Mouse (Mus musculus) neutrophil, adult 5-6 weeks (primary cell): ENCODE measurements around the gene Ssbp2. TPM values are rescaled to one million over a fixed set of nuclear protein-coding genes. Genes with fewer than 3 reads are reported as not detected.

Source experiments
- ATAC-seq: fragments of 151-379, 151-347 bp; 2 replicates; pipeline ENCODE4 v1.8.0; 2017; ENCODE audit warnings: mild to moderate bottlenecking, moderate TSS enrichment; ENCODE audit not compliant: insufficient number of reproducible peaks, poor library complexity, low FRiP score, severe bottlenecking; ENCODE audit errors: extremely low read depth
- total RNA-seq: library from RNA; stranded (forward); fragments of 200-1000 nt; gene quantifications from 2 replicates; pipeline ENCODE4 v1.2.3, GENCODE M21; 2017

The Ssbp2 gene
- total RNA-seq, 1 experiment from 2014 or later: 20.3 TPM

GRCm38 (mm10) chr13:91459489-91459888, 594 bp upstream of the Ssbp2 start:
- no peak for ATAC-seq

- peak; percentile 95 for ATAC-seq
Measured at GRCm38 (mm10) chr13:91460621-91461284, 670 bp downstream of the Ssbp2 start.

DNA sequence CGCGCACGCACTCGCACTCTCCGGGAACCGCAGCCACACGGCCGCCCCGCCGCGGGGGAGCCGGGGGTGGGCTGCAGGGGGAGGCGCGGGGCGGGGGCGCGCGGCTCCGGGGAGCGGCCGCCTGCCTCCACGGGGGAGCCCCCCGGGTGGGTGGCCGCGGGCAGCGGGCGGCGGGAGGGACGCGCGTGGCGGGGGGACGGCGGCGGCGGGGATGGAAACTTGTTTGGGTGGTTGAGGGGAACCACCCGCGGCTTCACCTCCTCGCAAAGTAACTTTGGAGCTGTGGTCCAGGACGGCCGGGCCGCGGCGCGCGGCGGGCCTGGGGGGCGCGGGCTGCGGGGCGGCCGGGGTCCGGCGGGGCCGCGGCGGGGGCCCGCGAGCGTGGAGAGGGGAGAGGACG, 1.2 kb downstream of the Ssbp2 start:
- ATAC-seq: no peak

- ATAC-seq: no peak
Measured at GRCm38 (mm10) chr13:91461711-91462351, 1.7 kb downstream of the Ssbp2 start.

DNA sequence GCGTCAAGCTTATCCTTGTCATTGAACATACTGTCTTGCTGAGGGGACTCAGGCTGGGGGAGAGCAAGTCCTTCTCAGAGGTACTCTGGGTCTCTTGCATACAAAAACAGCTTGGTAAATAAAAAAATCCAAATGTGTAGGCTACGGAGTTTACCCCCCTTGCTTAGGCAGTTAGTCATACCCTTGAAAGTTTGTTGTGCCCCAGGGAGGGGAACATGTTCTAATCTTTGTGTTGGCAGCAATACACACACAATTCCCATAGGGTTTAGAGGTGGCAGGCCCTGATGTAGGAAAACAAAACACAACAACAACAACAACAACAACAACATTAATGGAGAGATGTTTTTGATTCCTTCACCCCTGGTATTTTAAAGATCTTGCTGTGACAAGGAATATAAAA, 2.3 kb downstream of the Ssbp2 start:
- no peak for ATAC-seq

- no peak for ATAC-seq
Measured at GRCm38 (mm10) chr13:91462893-91463481, 2.9 kb downstream of the Ssbp2 start.

- no peak for ATAC-seq
Measured at GRCm38 (mm10) chr13:91465002-91465715, 5.1 kb downstream of the Ssbp2 start.

GRCm38 (mm10) chr13:91471566-91471965, 11.5 kb downstream of the Ssbp2 start:
- ATAC-seq: no peak

DNA sequence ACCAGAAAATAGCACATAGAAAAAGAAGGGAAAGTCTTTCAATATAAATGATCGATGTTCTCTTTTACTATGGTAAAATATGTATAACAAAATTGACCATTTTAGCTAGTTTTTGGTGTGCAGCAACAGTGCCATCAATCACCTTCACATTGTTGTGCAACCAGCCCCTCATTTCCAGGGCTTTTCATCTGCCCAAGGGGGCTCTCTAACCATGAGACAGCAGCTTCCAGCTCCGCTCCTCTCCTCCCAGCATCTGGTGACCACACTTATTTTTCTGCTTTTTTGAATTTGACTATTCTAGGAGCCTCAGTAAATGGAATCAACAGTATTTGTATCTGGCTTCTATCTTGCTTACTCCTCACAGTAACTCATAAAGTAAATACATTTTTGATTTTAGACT, 11.9 kb downstream of the Ssbp2 start:
- ATAC-seq: no peak

GRCm38 (mm10) chr13:91473527-91473926, 13.4 kb downstream of the Ssbp2 start:
- no peak for ATAC-seq

GRCm38 (mm10) chr13:91474027-91474426, 13.9 kb downstream of the Ssbp2 start:
- ATAC-seq: no peak

GRCm38 (mm10) chr13:91475888-91476287, 15.8 kb downstream of the Ssbp2 start:
- ATAC-seq: no peak

GRCm38 (mm10) chr13:91476596-91477100, 16.6 kb downstream of the Ssbp2 start:
- ATAC-seq: no peak

- ATAC-seq: no peak
Measured at GRCm38 (mm10) chr13:91478011-91478410, 17.9 kb downstream of the Ssbp2 start.

DNA sequence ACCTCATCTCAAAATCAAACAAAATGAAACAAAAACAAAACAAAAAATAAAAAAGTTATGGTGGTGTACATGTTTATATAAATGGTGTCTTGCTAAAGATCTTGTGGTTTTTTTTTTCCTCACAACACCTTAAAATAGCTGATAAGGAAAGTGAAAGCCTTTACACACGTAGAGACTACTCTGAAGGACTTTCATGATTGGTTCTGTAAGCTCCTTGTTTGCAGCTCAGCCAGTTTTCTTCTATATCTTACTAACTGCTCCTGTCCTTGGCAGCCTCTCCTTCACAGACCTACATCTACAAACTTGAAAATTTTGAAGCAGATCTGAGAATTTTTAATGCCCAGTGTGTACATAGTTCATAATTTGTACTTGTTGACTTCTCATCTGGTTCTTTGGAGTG, 24.2 kb downstream of the Ssbp2 start:
- ATAC-seq: peak; percentile 79; the same call in 1 of the 2 replicates

DNA sequence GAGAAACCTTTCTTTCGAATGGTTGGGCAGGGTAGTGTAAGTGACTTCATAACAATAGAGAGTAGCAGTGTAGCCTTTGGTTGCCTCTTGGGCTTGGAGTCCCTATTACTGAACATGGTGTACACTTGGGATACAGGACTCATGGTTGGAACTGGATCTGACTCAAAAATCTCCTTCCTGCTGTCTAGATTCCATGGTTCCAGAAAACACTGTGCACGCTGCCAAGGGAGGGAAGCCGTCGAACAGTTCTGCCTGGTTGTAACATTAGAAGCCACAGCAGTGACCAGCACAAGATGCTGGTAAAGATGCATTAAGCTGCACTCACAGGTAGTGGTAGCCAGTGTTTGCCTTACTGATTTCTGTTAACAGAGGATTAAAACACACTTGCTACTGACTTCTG, 32.0 kb downstream of the Ssbp2 start:
- no peak for ATAC-seq

- ATAC-seq: no peak
Measured at GRCm38 (mm10) chr13:91497055-91497454, 37.0 kb downstream of the Ssbp2 start.

DNA sequence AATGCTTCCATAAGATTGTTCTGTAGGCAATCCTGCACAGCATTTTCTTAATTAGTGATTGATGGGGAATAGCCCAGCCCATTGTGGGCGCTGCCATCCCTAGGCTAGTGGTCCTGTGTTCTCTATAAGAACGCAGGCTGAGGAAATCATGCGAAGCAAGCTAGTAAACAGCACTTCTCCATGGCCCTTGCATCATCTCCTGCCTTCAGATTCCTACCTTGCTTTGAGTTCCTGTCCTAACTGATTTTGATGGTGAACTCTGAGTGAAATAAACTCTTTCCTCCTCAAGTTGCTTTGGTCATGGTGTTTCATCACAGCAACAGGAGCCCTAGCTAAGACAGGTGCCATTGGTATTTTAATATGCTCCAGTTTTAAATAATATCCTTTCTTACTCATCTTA, 41.7 kb downstream of the Ssbp2 start:
- no peak for ATAC-seq

DNA sequence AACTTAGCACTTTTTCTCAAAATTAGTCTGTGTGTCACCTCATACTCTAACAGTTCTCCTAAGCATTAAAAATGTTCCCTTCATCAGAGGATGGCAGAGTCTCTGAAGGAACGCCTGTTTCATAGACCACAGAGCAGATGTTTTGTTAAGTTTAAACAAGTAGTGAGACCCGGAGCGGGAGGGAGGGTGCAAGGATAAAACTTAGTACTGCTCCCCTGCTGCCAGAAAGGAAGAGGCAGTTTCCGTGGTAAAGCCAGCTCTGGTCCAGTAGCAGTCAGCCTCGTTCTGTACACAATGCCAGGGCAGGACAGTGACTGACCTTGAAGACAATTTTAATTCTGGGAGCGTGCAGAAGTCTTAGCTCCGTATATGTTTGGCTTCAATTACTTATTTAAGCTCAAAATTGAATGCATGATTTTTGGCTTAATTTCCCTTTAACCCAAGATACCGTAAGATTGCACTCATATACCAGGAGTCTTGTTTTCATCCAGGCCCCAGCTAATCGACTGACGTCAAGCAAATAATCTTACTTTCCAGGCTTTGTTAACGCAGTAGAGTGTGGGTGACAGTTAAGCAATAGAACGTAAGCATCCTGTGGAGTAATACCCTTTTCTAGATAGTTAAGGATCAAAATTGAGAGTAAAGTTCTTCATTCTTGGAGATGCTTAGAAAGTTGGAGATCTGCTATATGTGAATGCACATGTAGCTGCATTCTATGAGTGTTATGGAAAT, 42.7 kb downstream of the Ssbp2 start:
- no peak for ATAC-seq
